Comparison of ENCODE assay signal across 16 mouse cellular contexts in the genomic region with DNA sequence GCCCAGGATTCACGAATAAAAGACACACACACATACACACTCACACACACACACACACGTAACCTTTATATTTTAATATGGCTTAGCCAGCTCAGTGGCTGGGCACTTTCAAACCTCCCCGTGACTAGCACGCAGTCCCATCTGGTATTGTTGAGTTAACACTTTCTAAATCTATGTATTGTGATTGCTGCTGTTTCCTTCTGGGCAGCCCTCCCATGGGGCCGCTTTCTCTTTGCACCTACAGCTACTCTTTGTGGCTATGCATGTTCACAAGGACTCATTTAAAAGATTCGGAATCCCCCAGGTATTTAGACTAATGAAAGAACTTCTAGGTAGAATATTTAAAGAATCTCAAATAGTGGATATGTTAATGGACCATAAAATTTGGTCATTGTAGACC.
"Had no signal": no experiment of that assay in that cellular context is flagged by ENCODE, and none has a peak within 500 bp of the region (broad histone marks: within the 10 kb centered on the region; RNA-seq: fewer than 3 reads in every experiment).

No protein-coding gene starts in this region.

- H3K36me3 ChIP-seq: neural tube, embryonic 15.5 days had no signal

- H3K4me1 ChIP-seq: neural tube, embryonic 13.5 days; neural tube, embryonic 15.5 days; stomach, embryonic 15.5 days had no signal

- H3K4me3 ChIP-seq: neural tube, embryonic 13.5 days; neural tube, embryonic 15.5 days; stomach, embryonic 15.5 days had no signal

- H3K9me3 ChIP-seq: neural tube, embryonic 13.5 days; neural tube, embryonic 15.5 days; stomach, embryonic 15.5 days had no signal

- H3K27ac ChIP-seq: neural tube, embryonic 13.5 days; neural tube, embryonic 15.5 days; stomach, embryonic 15.5 days; stomach, postnatal 0 days had no signal

- H3K4me2 ChIP-seq: neural tube, embryonic 13.5 days; neural tube, embryonic 15.5 days; stomach, embryonic 15.5 days had no signal

- H3K27me3 ChIP-seq: neural tube, embryonic 13.5 days; neural tube, embryonic 15.5 days; stomach, embryonic 15.5 days had no signal

- H3K9ac ChIP-seq: neural tube, embryonic 13.5 days; neural tube, embryonic 15.5 days; stomach, embryonic 15.5 days had no signal

- DNase-seq: retina, postnatal 1 day; right cerebral cortex, adult 18-20 months; right cerebral cortex, postnatal 14 days; right cerebral cortex, postnatal 25 days; right cerebral cortex, postnatal 4 days; spleen, adult 18-20 months; thymus, adult 18-20 months; thymus, adult 2 months; thymus, postnatal 14 days; thymus, postnatal 25 days; thymus, postnatal 36 days; thymus, postnatal 4 days had no signal
